Mouse (Mus musculus) lung, postnatal 0 days (tissue): ENCODE data around the gene Adora3. TPM values are rescaled to one million over a fixed set of nuclear protein-coding genes. Genes with fewer than 3 reads are reported as not detected.
A peak's percentile ranks its signal among the peaks of the same experiment; 100 is the strongest.

Source experiments
- ATAC-seq: fragments of 200-750 bp; cut with Nextera tagmentation; 2 replicates; pipeline ENCODE4 v1.8.0; 2017; ENCODE audit warnings: moderate library complexity
- DNase-seq: peaks from one replicate; pipeline ENCODE4 v3.0.0-alpha.2; 2016; ENCODE audit warnings: low spot score
- H3K27ac ChIP-seq: fragments of 300-500 bp; sonication (generic); 2 replicates; pipeline ENCODE4 v1.5.1; 2014; ENCODE audit warnings: antibody characterized with exemption, mild to moderate bottlenecking, low read length, mixed read lengths
- H3K27me3 ChIP-seq: fragments of 300-500 bp; sonication (generic); replicated peaks from 2 replicates; pipeline ENCODE4 v1.6.1; 2014; ENCODE audit warnings: low read length, mixed read lengths; ENCODE audit not compliant: insufficient read depth
- H3K36me3 ChIP-seq: fragments of 300-500 bp; sonication (generic); 2 replicates; pipeline ENCODE4 v1.6.1; 2014; ENCODE audit warnings: low read length, mixed read lengths; ENCODE audit not compliant: insufficient read depth
- H3K4me1 ChIP-seq: fragments of 300-500 bp; sonication (generic); 2 replicates; pipeline ENCODE4 v1.6.1; 2014; ENCODE audit warnings: antibody characterized with exemption, low read depth, low read length, mixed read lengths; ENCODE audit not compliant: insufficient read depth
- H3K4me2 ChIP-seq: fragments of 300-500 bp; sonication (generic); replicated peaks from 2 replicates; pipeline ENCODE4 v1.6.1; 2014; ENCODE audit warnings: low read depth, mild to moderate bottlenecking, low read length, moderate library complexity, mixed read lengths
- H3K4me3 ChIP-seq: fragments of 300-500 bp; sonication (generic); 2 replicates; pipeline ENCODE4 v1.5.1; 2014; ENCODE audit warnings: low read depth, low read length
- H3K9ac ChIP-seq: fragments of 300-500 bp; sonication (generic); replicated peaks from 2 replicates; pipeline ENCODE4 v1.6.1; 2014; ENCODE audit warnings: low read depth, mild to moderate bottlenecking
- H3K9me3 ChIP-seq: fragments of 300-500 bp; sonication (generic); 2 replicates; pipeline ENCODE4 v1.6.1; 2016; ENCODE audit warnings: low read length, mixed read lengths
- CTCF ChIP-seq: IDR thresholded peaks from 2 replicates; pipeline ENCODE4 v1.5.1; 2016; ENCODE audit warnings: antibody characterized with exemption, mild to moderate bottlenecking
- EP300 ChIP-seq: IDR thresholded peaks from 2 replicates; pipeline ENCODE4 v1.6.1; 2016; ENCODE audit warnings: antibody characterized with exemption, mild to moderate bottlenecking, control low read depth
- WGBS: fragments of 180-500 bp; shearing (Covaris S2); extraction: QIAGEN DNeasy Blood & Tissue Kit; methylation state at CpG from one replicate; pipeline ENCODE4 v1.1.7; 2014; 5-methylcytosine and 5-hydroxymethylcytosine counted together
- polyA plus RNA-seq: library from polyadenylated mRNA; unstranded; fragments of >200 nt; fragmentation: Nextera tagmentation; extraction: Ambion mirVana; gene quantifications from 2 replicates; pipeline ENCODE4 v1.2.1, GENCODE M21; 2015

Adora3 gene
- polyA plus RNA-seq, 1 experiment from 2014 or later = 0.82 TPM

DNA sequence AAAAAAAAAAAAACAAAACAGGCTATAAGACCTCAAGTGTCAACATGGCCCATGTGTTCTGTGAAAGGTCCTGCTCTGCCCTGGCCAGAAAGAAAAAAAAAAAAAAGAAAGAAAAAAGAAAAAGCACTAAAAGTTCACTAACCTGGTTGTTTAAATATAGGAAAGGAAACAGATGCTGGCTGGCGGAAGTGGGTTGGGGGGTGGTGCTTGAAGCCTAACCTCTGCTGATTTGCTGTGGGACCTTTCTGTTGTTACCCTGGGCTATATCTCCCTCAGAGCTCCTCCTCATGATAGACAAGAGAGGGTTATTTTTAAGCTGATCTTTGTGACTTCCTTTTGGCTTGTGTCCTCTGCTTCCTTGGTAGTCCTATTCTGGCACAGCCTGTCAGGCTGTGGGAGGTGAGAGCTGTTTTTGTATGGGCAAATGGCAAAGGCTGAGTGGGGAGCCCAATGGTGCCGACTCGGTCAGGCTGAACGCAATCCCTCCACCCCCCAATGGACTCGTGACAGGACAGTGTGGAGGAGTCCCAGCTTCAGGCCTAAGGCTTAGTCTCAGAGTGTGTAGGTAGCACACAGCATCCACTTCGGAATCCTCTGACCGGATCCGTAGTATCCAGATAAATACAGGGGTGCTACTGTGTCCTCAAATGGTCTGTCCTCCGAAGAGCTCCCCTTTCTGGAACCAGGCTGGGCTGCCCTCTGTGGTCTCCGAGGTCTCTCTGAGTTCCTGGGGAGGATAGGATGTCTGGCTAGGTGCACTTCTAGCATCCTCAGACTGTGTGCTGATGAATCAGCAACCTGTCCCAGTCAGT, 21.3 kb downstream of the Adora3 start:
- ATAC-seq (no peak; the same call in 1 of the 2 replicates), DNase-seq (peak; percentile 39)
- 63% methylated on average over 10 of the region's 10 CpGs for WGBS
- no peak overlapping the region for H3K4me2 ChIP-seq
- H3K36me3 ChIP-seq = no peaks in the 10 kb centered on the region
- no peaks in the 10 kb centered on the region for H3K9me3 ChIP-seq
- no peak overlapping the region for H3K4me3 ChIP-seq
- no peak overlapping the region; the same call in 1 of the 2 replicates for H3K9ac ChIP-seq
- no peaks in the 10 kb centered on the region for H3K27me3 ChIP-seq
- H3K4me1 ChIP-seq = peaks cover 16% of the 10 kb centered on the region; the same call in 1 of the 2 replicates
- H3K27ac ChIP-seq = peak overlapping the region; percentile 68
- peak; percentile 45; the same call in 1 of the 2 replicates for TF ChIP-seq EP300
- TF ChIP-seq CTCF = no peak

DNA sequence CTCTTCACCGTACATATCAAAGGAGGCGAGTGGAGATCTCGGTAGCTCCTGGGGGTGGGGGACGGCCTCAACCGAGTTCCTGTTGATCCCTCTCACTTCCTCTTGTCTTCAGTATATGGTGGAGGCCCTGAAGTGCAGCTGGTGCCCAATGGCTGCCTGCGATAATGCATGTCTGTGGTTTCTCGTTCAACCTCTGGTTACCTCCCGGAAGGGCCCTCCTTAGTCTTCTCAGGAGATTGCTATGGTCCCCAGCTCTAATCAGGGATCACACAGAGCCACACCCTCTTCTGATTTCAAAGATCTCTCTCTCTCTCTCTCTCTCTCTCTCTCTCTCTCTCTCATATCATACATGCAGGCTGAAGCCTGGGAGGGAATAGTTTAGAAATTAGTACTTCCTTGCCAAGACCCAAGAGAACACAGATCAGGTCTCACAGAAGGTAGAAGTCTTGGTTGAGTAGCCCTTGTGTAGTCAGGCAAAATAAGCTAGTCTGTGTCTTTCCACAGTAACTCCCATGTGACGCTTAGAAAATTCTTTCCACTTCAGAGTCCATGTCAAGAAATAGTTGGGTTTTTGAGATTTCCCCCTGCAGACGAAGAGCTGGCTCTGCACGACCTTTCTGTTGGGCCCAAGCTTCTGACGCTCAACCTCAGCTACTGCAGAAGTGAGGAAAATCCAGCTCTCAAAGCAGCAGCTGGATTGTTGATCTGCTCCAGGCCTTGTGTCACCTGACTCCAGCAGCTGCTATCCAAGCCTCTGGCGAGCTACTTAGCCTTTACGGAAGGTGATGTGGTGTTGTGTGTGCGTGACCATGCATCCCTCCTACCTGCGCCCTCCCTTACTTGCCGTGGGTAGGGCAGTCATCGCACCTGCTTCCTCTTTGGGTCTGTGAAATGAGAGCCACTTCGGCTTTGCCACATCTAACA, 22.2 kb downstream of the Adora3 start:
- TF ChIP-seq CTCF (no peak), EP300 (no peak)
- 68% methylated on average over 19 of the region's 19 CpGs for WGBS
- peaks cover 16% of the 10 kb centered on the region; the same call in 1 of the 2 replicates for H3K4me1 ChIP-seq
- H3K27ac ChIP-seq = peak overlapping the region; percentile 68
- no peaks in the 10 kb centered on the region for H3K27me3 ChIP-seq
- no peak overlapping the region for H3K4me2 ChIP-seq
- no peaks in the 10 kb centered on the region for H3K36me3 ChIP-seq
- no peaks in the 10 kb centered on the region for H3K9me3 ChIP-seq
- no peak overlapping the region for H3K4me3 ChIP-seq
- ATAC-seq (peak; percentile 7; the same call in 1 of the 2 replicates), DNase-seq (peak; percentile 46)
- no peak overlapping the region for H3K9ac ChIP-seq

DNA sequence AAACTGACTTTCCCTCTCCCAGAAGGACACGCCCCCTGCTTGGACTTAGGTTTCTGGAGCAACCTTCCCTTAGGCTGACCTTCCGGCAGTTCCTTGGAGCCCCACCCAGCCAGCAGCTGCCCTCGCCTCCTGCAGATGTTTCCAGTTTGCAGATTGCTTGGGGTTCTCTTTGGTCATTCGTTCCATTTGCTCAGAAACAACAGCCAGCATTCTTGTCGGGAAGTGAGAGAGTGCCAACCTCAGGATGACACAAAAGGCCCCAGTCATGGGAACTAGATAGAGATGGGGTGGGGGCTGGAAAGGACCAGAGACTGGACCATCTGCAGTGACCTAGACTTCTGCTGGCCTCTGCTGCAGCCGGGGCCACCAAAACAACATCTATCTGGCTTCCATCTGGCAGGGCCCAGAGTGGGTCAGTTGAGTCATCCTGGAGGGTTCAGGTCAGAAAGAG, 23.3 kb downstream of the Adora3 start:
- Histone ChIP-seq H3K27me3 (no peaks in the 10 kb centered on the region), H3K4me3 (no peak overlapping the region), H3K4me1 (peaks cover 16% of the 10 kb centered on the region; the same call in 1 of the 2 replicates), H3K9me3 (no peaks in the 10 kb centered on the region), H3K27ac (peak overlapping the region; percentile 74; the same call in 1 of the 2 replicates), H3K9ac (no peak overlapping the region), H3K36me3 (no peaks in the 10 kb centered on the region), H3K4me2 (no peak overlapping the region)
- TF ChIP-seq CTCF = no peak
- peak; percentile 34; the same call in 1 of the 2 replicates for TF ChIP-seq EP300
- peak; percentile 27 for ATAC-seq
- WGBS = 42% methylated on average over 6 of the region's 6 CpGs
- DNase-seq = peak; percentile 47

DNA sequence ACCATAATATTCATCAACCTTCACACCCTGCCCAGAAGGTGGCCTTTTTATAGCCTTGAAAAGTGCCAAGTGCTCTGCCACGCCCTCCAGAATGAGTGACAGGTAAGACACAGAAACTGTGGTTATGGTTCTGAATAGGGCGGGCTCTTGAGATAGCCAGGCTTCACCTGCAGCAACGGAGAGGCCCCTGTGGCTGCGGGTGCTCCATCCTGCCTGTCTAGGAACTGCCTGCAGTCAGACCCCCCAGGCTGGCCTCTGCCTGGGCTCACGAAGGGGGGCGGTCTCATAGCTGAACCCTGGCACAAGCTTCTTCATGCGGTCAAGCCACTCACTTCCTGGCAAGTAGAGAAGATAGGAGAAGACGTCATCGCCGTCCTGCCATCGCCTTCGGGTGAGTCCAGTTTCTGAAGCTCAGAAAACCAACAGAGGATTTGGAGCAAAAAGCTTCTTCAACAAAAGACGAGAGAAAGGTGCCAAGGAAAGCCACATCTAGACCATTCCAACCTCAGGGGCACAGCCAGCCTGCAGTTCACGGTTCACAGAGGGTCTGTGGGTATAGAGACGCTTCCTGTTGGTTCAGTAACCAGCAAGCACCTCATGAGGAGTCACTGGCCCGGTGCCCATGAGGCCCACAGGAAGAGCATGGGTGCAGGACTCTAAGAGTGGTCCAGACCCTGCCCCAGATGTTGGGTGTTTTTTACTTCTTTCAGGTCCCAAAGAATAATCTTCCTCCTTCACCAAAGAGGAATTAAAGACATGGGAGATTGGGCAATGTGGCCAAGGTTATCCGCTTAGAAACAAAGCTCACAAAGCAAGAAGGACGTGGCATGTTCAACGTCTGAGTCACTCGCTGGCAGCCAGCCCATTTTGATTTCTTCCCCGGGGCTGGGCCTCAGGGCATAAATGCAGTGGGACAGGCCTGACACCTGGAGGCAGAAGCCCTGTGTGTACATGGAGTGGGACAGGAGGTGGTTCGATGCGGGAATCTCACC, 24.2 kb downstream of the Adora3 start:
- peak overlapping the region; percentile 74 for H3K27ac ChIP-seq
- H3K4me1 ChIP-seq = peaks cover 16% of the 10 kb centered on the region; the same call in 1 of the 2 replicates
- no peak overlapping the region for H3K4me3 ChIP-seq
- no peak overlapping the region for H3K9ac ChIP-seq
- DNase-seq (peak; percentile 94), ATAC-seq (peak; percentile 87)
- no peaks in the 10 kb centered on the region for H3K36me3 ChIP-seq
- TF ChIP-seq EP300 (peak; percentile 79), CTCF (peak; percentile 95)
- 41% methylated on average over 23 of the region's 23 CpGs for WGBS
- peak overlapping the region; percentile 19; the same call in 1 of the 2 replicates for H3K4me2 ChIP-seq
- no peaks in the 10 kb centered on the region for H3K9me3 ChIP-seq
- no peaks in the 10 kb centered on the region for H3K27me3 ChIP-seq

DNA sequence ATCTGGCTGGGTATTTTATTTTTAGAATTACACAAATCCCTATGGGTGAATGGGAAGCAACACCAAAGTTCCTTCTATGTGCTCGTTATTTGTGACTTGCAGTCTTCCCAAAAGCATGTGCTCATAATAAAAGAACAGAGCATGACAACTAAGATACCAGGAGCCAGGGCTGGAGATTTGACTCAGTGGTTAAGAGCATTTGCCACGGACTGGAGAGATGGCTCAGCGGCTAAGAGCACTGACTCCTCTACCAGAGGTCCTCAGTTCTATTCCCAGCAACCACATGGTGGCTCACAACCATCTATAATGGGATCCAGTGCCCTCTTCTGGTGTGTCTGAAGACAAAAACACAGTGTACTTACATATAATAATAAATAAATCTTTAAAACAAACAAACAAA, 26.2 kb downstream of the Adora3 start:
- H3K27ac ChIP-seq = no peak overlapping the region
- no peaks in the 10 kb centered on the region for H3K27me3 ChIP-seq
- no peaks in the 10 kb centered on the region for H3K36me3 ChIP-seq
- ATAC-seq = no peak
- H3K4me1 ChIP-seq = peaks cover 16% of the 10 kb centered on the region; the same call in 1 of the 2 replicates
- WGBS = 82% methylated on average over 3 of the region's 3 CpGs
- no peaks in the 10 kb centered on the region for H3K9me3 ChIP-seq
- H3K9ac ChIP-seq = no peak overlapping the region
- no peak overlapping the region for H3K4me3 ChIP-seq
- DNase-seq = no peak
- no peak for TF ChIP-seq CTCF
- no peak for TF ChIP-seq EP300
- H3K4me2 ChIP-seq = no peak overlapping the region
